Mouse (Mus musculus): ENCODE measurements at regions not wholly inside any gene's neighbourhood (a gene's known extent, or its start where the extent isn't known, plus 50 kb on each side); places are given as distances from the start of the nearest gene placed in this dataset.

- Histone ChIP-seq H3K4me3 (ENCODE audit: low read depth, low read length) (no peak overlapping the region), H3K27ac (ENCODE audit: insufficient read depth, low read length) (no peak overlapping the region), H3K9me3 (replicated peaks; ENCODE audit: control insufficient read depth, insufficient read depth, low read length, poor library complexity, severe bottlenecking) (no peaks in the 10 kb centered on the region), H3K36me3 (ENCODE audit: control insufficient read depth, insufficient read depth, low read length, poor library complexity, severe bottlenecking) (no peaks in the 10 kb centered on the region), H3K4me1 (ENCODE audit: control insufficient read depth, insufficient read depth, low read length) (no peaks in the 10 kb centered on the region), H3K27me3 (ENCODE audit: control insufficient read depth, insufficient read depth, low read length, poor library complexity, severe bottlenecking) (no peaks in the 10 kb centered on the region), H3K9ac (ENCODE audit: low read depth, poor library complexity, severe bottlenecking) (no peak overlapping the region)
- TF ChIP-seq POLR2A (IDR thresholded peaks at IDR 0.05; ENCODE audit: insufficient read depth, low read length) (no peak), EP300 (IDR thresholded peaks at IDR 0.05; ENCODE audit: insufficient read depth, low read depth, low read length) (no peak), CTCF (IDR thresholded peaks at IDR 0.05; ENCODE audit: low read depth, low read length) (no peak)
Measured at GRCm38 (mm10) chr8:81079887-81080300, 65.2 kb upstream of the Usp38 start.

GRCm38 (mm10) chr8:81069080-81069840 is 54.5 kb upstream of the Usp38 start:
- Histone ChIP-seq H3K4me1 (ENCODE audit: control insufficient read depth, insufficient read depth, low read length) (no peaks in the 10 kb centered on the region), H3K36me3 (ENCODE audit: control insufficient read depth, insufficient read depth, low read length, poor library complexity, severe bottlenecking) (no peaks in the 10 kb centered on the region), H3K27ac (ENCODE audit: insufficient read depth, low read length) (no peak overlapping the region), H3K9me3 (replicated peaks; ENCODE audit: control insufficient read depth, insufficient read depth, low read length, poor library complexity, severe bottlenecking) (no peaks in the 10 kb centered on the region), H3K9ac (ENCODE audit: low read depth, poor library complexity, severe bottlenecking) (no peak overlapping the region), H3K4me3 (ENCODE audit: low read depth, low read length) (no peak overlapping the region), H3K27me3 (ENCODE audit: control insufficient read depth, insufficient read depth, low read length, poor library complexity, severe bottlenecking) (no peaks in the 10 kb centered on the region)
- TF ChIP-seq EP300 (IDR thresholded peaks at IDR 0.05; ENCODE audit: insufficient read depth, low read depth, low read length) = no peak
- no peak for TF ChIP-seq CTCF (IDR thresholded peaks at IDR 0.05; ENCODE audit: low read depth, low read length)
- TF ChIP-seq POLR2A (IDR thresholded peaks at IDR 0.05; ENCODE audit: insufficient read depth, low read length) = no peak

GRCm38 (mm10) chr8:81068519-81068918 is 53.8 kb upstream of the Usp38 start:
- Histone ChIP-seq H3K9me3 (replicated peaks; ENCODE audit: control insufficient read depth, insufficient read depth, low read length, poor library complexity, severe bottlenecking) (no peaks in the 10 kb centered on the region), H3K36me3 (ENCODE audit: control insufficient read depth, insufficient read depth, low read length, poor library complexity, severe bottlenecking) (no peaks in the 10 kb centered on the region)

GRCm38 (mm10) chr8:81066765-81067164 is 52.0 kb upstream of the Usp38 start:
- Histone ChIP-seq H3K9ac (ENCODE audit: low read depth, poor library complexity, severe bottlenecking) (no peak overlapping the region), H3K9me3 (replicated peaks; ENCODE audit: control insufficient read depth, insufficient read depth, low read length, poor library complexity, severe bottlenecking) (no peaks in the 10 kb centered on the region), H3K4me1 (ENCODE audit: control insufficient read depth, insufficient read depth, low read length) (no peaks in the 10 kb centered on the region), H3K27ac (ENCODE audit: insufficient read depth, low read length) (no peak overlapping the region), H3K36me3 (ENCODE audit: control insufficient read depth, insufficient read depth, low read length, poor library complexity, severe bottlenecking) (no peaks in the 10 kb centered on the region), H3K4me3 (ENCODE audit: low read depth, low read length) (no peak overlapping the region), H3K27me3 (ENCODE audit: control insufficient read depth, insufficient read depth, low read length, poor library complexity, severe bottlenecking) (no peaks in the 10 kb centered on the region)
- TF ChIP-seq CTCF (IDR thresholded peaks at IDR 0.05; ENCODE audit: low read depth, low read length) (no peak), POLR2A (IDR thresholded peaks at IDR 0.05; ENCODE audit: insufficient read depth, low read length) (no peak), EP300 (IDR thresholded peaks at IDR 0.05; ENCODE audit: insufficient read depth, low read depth, low read length) (no peak)

More at GRCm38 (mm10) chr8:81068519-81068918, 53.8 kb upstream of the Usp38 start:
- no peak overlapping the region for H3K9ac ChIP-seq (ENCODE audit: low read depth, poor library complexity, severe bottlenecking)
- no peaks in the 10 kb centered on the region for H3K4me1 ChIP-seq (ENCODE audit: control insufficient read depth, insufficient read depth, low read length)
- no peak overlapping the region for H3K4me3 ChIP-seq (ENCODE audit: low read depth, low read length)
- H3K27me3 ChIP-seq (ENCODE audit: control insufficient read depth, insufficient read depth, low read length, poor library complexity, severe bottlenecking) = no peaks in the 10 kb centered on the region
- no peak overlapping the region for H3K27ac ChIP-seq (ENCODE audit: insufficient read depth, low read length)
- TF ChIP-seq EP300 (IDR thresholded peaks at IDR 0.05; ENCODE audit: insufficient read depth, low read depth, low read length) (no peak), CTCF (IDR thresholded peaks at IDR 0.05; ENCODE audit: low read depth, low read length) (no peak), POLR2A (IDR thresholded peaks at IDR 0.05; ENCODE audit: insufficient read depth, low read length) (no peak)
